Mouse (Mus musculus) stomach, embryonic 16.5 days (tissue): ENCODE measurements around the gene Bicd1. TPM values are rescaled to one million over a fixed set of nuclear protein-coding genes. Genes with fewer than 3 reads are reported as not detected.

Experiments
- microRNA-seq: library from miRNA; unstranded; fragments of <30 nt; microRNA quantifications from one replicate; pipeline ENCODE4, GENCODE M21; 2016
- polyA plus RNA-seq: library from polyadenylated mRNA; unstranded; fragments of >200 nt; fragmentation: Nextera tagmentation; extraction: Ambion mirVana; gene quantifications from 2 replicates; pipeline ENCODE4 v1.2.1, GENCODE M21; 2015

The Bicd1 gene
- polyA plus RNA-seq, 1 experiment from 2014 or later = 11.4 TPM

Small RNA genes within 50 kb of the gene (microRNA-seq; reads per million reads assigned to microRNA genes)
- gene Gm24307 = not detected

Other genes with a start within 250 kb of the Bicd1 start
- 21.4 and 24.1 TPM in 2 replicates for gene Amn1, start 220.2 kb upstream of the Bicd1 start, polyA plus RNA-seq
- 36.7 and 38.6 TPM in 2 replicates for gene Resf1, start 99.5 kb upstream of the Bicd1 start, polyA plus RNA-seq